ENCODE assay signal across 14 mouse cellular contexts in the genomic region with DNA sequence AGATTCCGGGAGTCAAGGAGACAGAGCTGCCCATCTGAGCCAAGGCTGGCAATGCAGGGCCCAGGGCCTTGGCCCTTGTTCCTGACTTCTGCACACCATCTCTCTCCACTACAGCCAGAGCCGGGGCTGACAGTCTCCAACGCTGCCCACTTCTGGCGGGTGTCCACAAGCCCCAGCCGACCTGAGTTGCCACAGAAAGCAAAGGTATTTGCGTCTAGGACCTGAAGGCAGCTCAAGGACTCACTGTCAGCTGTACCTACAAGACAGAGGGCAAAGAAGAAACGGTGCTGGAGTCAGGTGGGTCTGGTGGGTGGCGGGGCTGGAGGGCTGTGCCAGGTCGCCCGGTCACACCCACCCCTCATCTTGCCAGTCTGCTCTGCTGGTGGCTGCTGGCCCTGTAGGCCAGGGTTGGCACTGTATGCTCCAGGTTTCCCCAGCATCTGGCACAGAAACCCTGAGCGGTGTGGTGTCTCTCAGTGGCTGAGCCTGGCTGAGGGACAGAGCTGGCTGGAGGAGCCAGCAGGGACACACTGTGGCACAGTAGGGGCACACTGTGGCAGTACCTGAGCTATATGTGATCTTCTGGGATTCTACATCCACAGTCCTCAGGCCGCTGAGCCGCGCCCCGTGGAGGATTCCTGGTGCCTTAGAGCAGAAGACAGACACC. TPM values are rescaled to one million over a fixed set of nuclear protein-coding genes. Genes with fewer than 3 reads are reported as not detected.
DNase-seq lines count a peak whose midpoint lies in the region; ATAC-seq and TF ChIP-seq lines count a peak whose summit lies in the region.
"Had no signal": no experiment of that assay in that cellular context is flagged by ENCODE, and none has a peak within 500 bp of the region (broad histone marks: within the 10 kb centered on the region; RNA-seq: fewer than 3 reads in every experiment).

No protein-coding gene starts in this region.

- no peak for TF ChIP-seq POLR2A in kidney, adult 2 months (IDR thresholded peaks at IDR 0.05; ENCODE audit: low read depth, low read length)
- TF ChIP-seq POLR2A in cerebellum, adult 2 months (IDR thresholded peaks at IDR 0.05; ENCODE audit: borderline replicate concordance, insufficient read depth, low read length): no peak

- TF ChIP-seq CTCF in kidney, adult 2 months (conservative IDR thresholded peaks at IDR 0.05; ENCODE audit: insufficient read depth, insufficient read length, low read depth, low read length): no peak
- no peak for TF ChIP-seq CTCF in cerebellum, adult 2 months (IDR thresholded peaks at IDR 0.05; ENCODE audit: borderline replicate concordance, insufficient read depth, low read depth, low read length)

- no peak overlapping the region for H3K4me2 ChIP-seq in forebrain, embryonic 15.5 days (replicated peaks)
- H3K4me2 ChIP-seq in forebrain, embryonic 11.5 days (ENCODE audit: low read depth, low read length, severe bottlenecking): no peak overlapping the region
- H3K4me2 ChIP-seq in kidney, embryonic 14.5 days (replicated peaks; ENCODE audit: low read depth, low read length): no peak overlapping the region
- H3K4me2 ChIP-seq: liver, embryonic 13.5 days had no signal

- WGBS in forebrain, embryonic 15.5 days: 90% methylated on average over 15 of the region's 15 CpGs
- 95% methylated on average over 15 of the region's 15 CpGs for WGBS in forebrain, embryonic 11.5 days
- 85% methylated on average over 15 of the region's 15 CpGs for WGBS in kidney, adult 2 months
- WGBS in kidney, embryonic 14.5 days: 93% methylated on average over 15 of the region's 15 CpGs
- WGBS in cerebellum, adult 2 months: 12% methylated on average over 15 of the region's 15 CpGs

- ATAC-seq in forebrain, embryonic 15.5 days (replicated peaks): no peak
- no peak for ATAC-seq in forebrain, embryonic 11.5 days (replicated peaks; ENCODE audit: low FRiP score)
- no peak for ATAC-seq in kidney, embryonic 14.5 days (ENCODE audit: low FRiP score, low TSS enrichment)
- ATAC-seq: CD4-positive, CD25-positive, alpha-beta regulatory T cell, adult 4 months; inflammation-experienced regulatory T-cells, adult 6 months; Patski had no signal

- no peaks in the 10 kb centered on the region for H3K27me3 ChIP-seq in forebrain, embryonic 15.5 days
- H3K27me3 ChIP-seq in forebrain, embryonic 11.5 days (ENCODE audit: control insufficient read depth, insufficient read depth, low read length): no peaks in the 10 kb centered on the region
- H3K27me3 ChIP-seq in kidney, adult 2 months (replicated peaks; ENCODE audit: control insufficient read depth, insufficient read depth, low read length): no peaks in the 10 kb centered on the region
- no peaks in the 10 kb centered on the region for H3K27me3 ChIP-seq in kidney, embryonic 14.5 days (ENCODE audit: control insufficient read depth, insufficient read depth, low read length)
- H3K27me3 ChIP-seq in cerebellum, adult 2 months (ENCODE audit: control insufficient read depth, insufficient read depth, low read length): no peaks in the 10 kb centered on the region
- H3K27me3 ChIP-seq: liver, embryonic 13.5 days; Patski had no signal

- no peak for DNase-seq in forebrain, embryonic 11.5 days (ENCODE audit: low spot score)
- DNase-seq in kidney, adult 2 months: no peak
- DNase-seq in adrenal gland, postnatal 25 days: peak; percentile 15
- peak; percentile 67 to 69 for DNase-seq in cerebellum, adult 2 months
- DNase-seq in thymus, postnatal 10 days (ENCODE audit: low spot score in 2 of 2): no peak
- DNase-seq in spleen, postnatal 36 days (ENCODE audit: low spot score in 2 of 2): no peak
- DNase-seq: liver, embryonic 13.5 days; midbrain, embryonic 14.5 days had no signal

- H3K27ac ChIP-seq in forebrain, embryonic 15.5 days (replicated peaks): peak overlapping the region; percentile 47
- no peak overlapping the region for H3K27ac ChIP-seq in forebrain, embryonic 11.5 days (ENCODE audit: low read depth, low read length)
- peak overlapping the region; percentile 24 for H3K27ac ChIP-seq in kidney, adult 2 months (ENCODE audit: insufficient read depth, low read depth, low read length)
- no peak overlapping the region for H3K27ac ChIP-seq in kidney, embryonic 14.5 days (ENCODE audit: low read depth, low read length)
- H3K27ac ChIP-seq in cerebellum, adult 2 months (ENCODE audit: insufficient read depth, low read length): peak overlapping the region; percentile 98
- H3K27ac ChIP-seq: left cerebral cortex, adult 2 months; liver, embryonic 13.5 days had no signal

- H3K4me1 ChIP-seq in forebrain, embryonic 15.5 days: peaks cover 9% of the 10 kb centered on the region
- 0 out of 2 replicates have a peak, but pooled peaks cover 6% of the 10 kb centered on the region for H3K4me1 ChIP-seq in forebrain, embryonic 11.5 days (replicated peaks; ENCODE audit: control insufficient read depth, insufficient read depth, low read length)
- H3K4me1 ChIP-seq in kidney, adult 2 months (ENCODE audit: control insufficient read depth, insufficient read depth, low read length): peaks cover 4% of the 10 kb centered on the region; the same call in 1 of the 2 replicates
- H3K4me1 ChIP-seq in kidney, embryonic 14.5 days (ENCODE audit: control insufficient read depth, insufficient read depth, low read length): peaks cover 9% of the 10 kb centered on the region
- peaks cover 29% of the 10 kb centered on the region for H3K4me1 ChIP-seq in cerebellum, adult 2 months (ENCODE audit: control insufficient read depth, insufficient read depth, low read length)

- no peak overlapping the region for H3K9ac ChIP-seq in forebrain, embryonic 15.5 days (replicated peaks)
- H3K9ac ChIP-seq in forebrain, embryonic 11.5 days (ENCODE audit: low read length): no peak overlapping the region
- no peak overlapping the region for H3K9ac ChIP-seq in kidney, embryonic 14.5 days (ENCODE audit: low read depth, low read length)
- H3K9ac ChIP-seq: liver, embryonic 13.5 days had no signal

- H3K4me3 ChIP-seq in forebrain, embryonic 15.5 days: no peak overlapping the region
- no peak overlapping the region for H3K4me3 ChIP-seq in forebrain, embryonic 11.5 days (ENCODE audit: low read depth, low read length)
- no peak overlapping the region for H3K4me3 ChIP-seq in kidney, adult 2 months (ENCODE audit: insufficient read depth, low read depth, low read length)
- H3K4me3 ChIP-seq in kidney, embryonic 14.5 days (ENCODE audit: low read length): no peak overlapping the region
- no peak overlapping the region for H3K4me3 ChIP-seq in cerebellum, adult 2 months (replicated peaks; ENCODE audit: insufficient read depth, low read depth, low read length)
- H3K4me3 ChIP-seq: left cerebral cortex, adult 2 months; liver, embryonic 13.5 days had no signal

- no peaks in the 10 kb centered on the region for H3K9me3 ChIP-seq in forebrain, embryonic 15.5 days
- no peaks in the 10 kb centered on the region for H3K9me3 ChIP-seq in forebrain, embryonic 11.5 days (ENCODE audit: control insufficient read depth, low read length)
- H3K9me3 ChIP-seq in kidney, embryonic 14.5 days (ENCODE audit: control insufficient read depth, low read length): no peaks in the 10 kb centered on the region
- H3K9me3 ChIP-seq: liver, embryonic 13.5 days had no signal

- peaks cover 66% of the 10 kb centered on the region for H3K36me3 ChIP-seq in forebrain, embryonic 15.5 days
- peaks cover 7% of the 10 kb centered on the region; the same call in 1 of the 2 replicates for H3K36me3 ChIP-seq in forebrain, embryonic 11.5 days (ENCODE audit: control insufficient read depth, insufficient read depth, low read length)
- H3K36me3 ChIP-seq in kidney, adult 2 months (ENCODE audit: control insufficient read depth, insufficient read depth, low read length): no peaks in the 10 kb centered on the region; the same call in 1 of the 2 replicates
- H3K36me3 ChIP-seq in kidney, embryonic 14.5 days (ENCODE audit: control insufficient read depth, insufficient read depth, low read length): peaks cover 64% of the 10 kb centered on the region

RNA-seq across cellular contexts. Expression of gene Wdr73, which starts 7.8 kb away (rescaled TPM):
- polyA plus RNA-seq in forebrain, embryonic 15.5 days (2015; fragmentation: Nextera tagmentation; extraction: Ambion mirVana): 43.2 and 43.9 TPM in 2 replicates
- 40.5 and 41.6 TPM in 2 replicates for polyA plus RNA-seq in forebrain, embryonic 11.5 days (2014; fragmentation: Nextera tagmentation; extraction: Ambion mirVana)
- 15.4 and 16.1 TPM in 2 replicates for polyA plus RNA-seq in kidney, adult 2 months (2012; rRNA removed)
- 32.7 and 38.1 TPM in 2 replicates for polyA plus RNA-seq in kidney, embryonic 14.5 days (2014; fragmentation: Nextera tagmentation; extraction: Ambion mirVana)
- 16.7 and 22.4 TPM in 2 replicates for total RNA-seq in adrenal gland, postnatal 25 days (2021)
- 22.2 and 22.8 TPM in 2 replicates for polyA plus RNA-seq in cerebellum, adult 2 months (2012; rRNA removed)

RNA-seq across cellular contexts. Expression of gene Nmb, which starts 11.7 kb away (rescaled TPM):
- polyA plus RNA-seq in forebrain, embryonic 15.5 days (2015; fragmentation: Nextera tagmentation; extraction: Ambion mirVana): 7.1 TPM in 2 replicates
- 7.3 and 8.6 TPM in 2 replicates for polyA plus RNA-seq in forebrain, embryonic 11.5 days (2014; fragmentation: Nextera tagmentation; extraction: Ambion mirVana)
- polyA plus RNA-seq in kidney, adult 2 months (2012; rRNA removed): 4.6 and 5.0 TPM in 2 replicates
- 9.4 and 14.3 TPM in 2 replicates for polyA plus RNA-seq in kidney, embryonic 14.5 days (2014; fragmentation: Nextera tagmentation; extraction: Ambion mirVana)
- total RNA-seq in adrenal gland, postnatal 25 days (2021): 1.9 TPM in 1 of 2 replicates, not detected in the other
- 9.8 and 10.9 TPM in 2 replicates for polyA plus RNA-seq in cerebellum, adult 2 months (2012; rRNA removed)

RNA-seq across cellular contexts. Expression of gene Zscan2, which starts 32.5 kb away (rescaled TPM):
- 4.6 and 5.9 TPM in 2 replicates for polyA plus RNA-seq in forebrain, embryonic 15.5 days (2015; fragmentation: Nextera tagmentation; extraction: Ambion mirVana)
- polyA plus RNA-seq in forebrain, embryonic 11.5 days (2014; fragmentation: Nextera tagmentation; extraction: Ambion mirVana): 3.3 and 3.8 TPM in 2 replicates
- polyA plus RNA-seq in kidney, adult 2 months (2012; rRNA removed): 5.2 and 5.4 TPM in 2 replicates
- polyA plus RNA-seq in kidney, embryonic 14.5 days (2014; fragmentation: Nextera tagmentation; extraction: Ambion mirVana): 2.8 and 4.0 TPM in 2 replicates
- total RNA-seq in adrenal gland, postnatal 25 days (2021): 8.0 and 8.7 TPM in 2 replicates
- 8.6 and 10.2 TPM in 2 replicates for polyA plus RNA-seq in cerebellum, adult 2 months (2012; rRNA removed)

RNA-seq across cellular contexts. Expression of gene Sec11a, which starts 54.4 kb away (rescaled TPM):
- 149 and 157 TPM in 2 replicates for polyA plus RNA-seq in forebrain, embryonic 15.5 days (2015; fragmentation: Nextera tagmentation; extraction: Ambion mirVana)
- polyA plus RNA-seq in forebrain, embryonic 11.5 days (2014; fragmentation: Nextera tagmentation; extraction: Ambion mirVana): 169 and 201 TPM in 2 replicates
- 64.0 and 93.1 TPM in 2 replicates for polyA plus RNA-seq in kidney, adult 2 months (2012; rRNA removed)
- polyA plus RNA-seq in kidney, embryonic 14.5 days (2014; fragmentation: Nextera tagmentation; extraction: Ambion mirVana): 214 and 228 TPM in 2 replicates
- 88.8 and 100 TPM in 2 replicates for total RNA-seq in adrenal gland, postnatal 25 days (2021)
- polyA plus RNA-seq in cerebellum, adult 2 months (2012; rRNA removed): 46.7 and 51.6 TPM in 2 replicates

Comparison
In these comparisons a context has a peak if more than half of its experiments do, and no peak if none do; other contexts are left out.
1. H3K27ac ChIP-seq: peak in forebrain, embryonic 15.5 days (single experiment), kidney, adult 2 months (single experiment) and cerebellum, adult 2 months (single experiment); none in forebrain, embryonic 11.5 days (single experiment) and kidney, embryonic 14.5 days (single experiment).
2. DNase-seq: peak in adrenal gland, postnatal 25 days (single experiment) and cerebellum, adult 2 months (2 of 2); none in forebrain, embryonic 11.5 days (single experiment), kidney, adult 2 months (single experiment), thymus, postnatal 10 days (0 of 2) and spleen, postnatal 36 days (0 of 2).